Mouse (Mus musculus) midbrain, embryonic 11.5 days (tissue): ENCODE measurements around the gene Sox5. TPM values are rescaled to one million over a fixed set of nuclear protein-coding genes. Genes with fewer than 3 reads are reported as not detected.

ENCODE experiments used
- ATAC-seq: fragments of 200-750 bp; cut with Nextera tagmentation; 2 replicates; pipeline ENCODE4 v1.8.0; 2017; ENCODE audit warnings: moderate TSS enrichment, moderate library complexity; ENCODE audit not compliant: low FRiP score
- DNase-seq: peaks from one replicate; pipeline ENCODE4 v3.0.0; 2015; ENCODE audit warnings: low spot score; ENCODE audit errors: missing footprints
- H3K27ac ChIP-seq: fragments of 300-500 bp; sonication (generic); 2 replicates; pipeline ENCODE4 v1.5.1; 2014; ENCODE audit warnings: low read depth, low read length
- H3K27me3 ChIP-seq: fragments of 300-500 bp; sonication (generic); 2 replicates; pipeline ENCODE4 v1.6.1; 2014; ENCODE audit warnings: mild to moderate bottlenecking, low read length, moderate library complexity, mixed read lengths; ENCODE audit not compliant: control insufficient read depth, insufficient read depth
- H3K36me3 ChIP-seq: fragments of 300-500 bp; sonication (generic); 2 replicates; pipeline ENCODE4 v1.6.1; 2014; ENCODE audit warnings: mild to moderate bottlenecking, low read length, moderate library complexity, mixed read lengths; ENCODE audit not compliant: control insufficient read depth, insufficient read depth
- H3K4me1 ChIP-seq: fragments of 300-500 bp; sonication (generic); 2 replicates; pipeline ENCODE4 v1.6.1; 2014; ENCODE audit warnings: low read length; ENCODE audit not compliant: control insufficient read depth, insufficient read depth
- H3K4me2 ChIP-seq: fragments of 300-500 bp; sonication (generic); 2 replicates; pipeline ENCODE4 v1.6.1; 2014; ENCODE audit warnings: mild to moderate bottlenecking, moderate library complexity
- H3K4me3 ChIP-seq: fragments of 300-500 bp; sonication (generic); 2 replicates; pipeline ENCODE4 v1.5.1; 2014; ENCODE audit warnings: low read depth, low read length
- H3K9ac ChIP-seq: fragments of 300-500 bp; sonication (generic); 2 replicates; pipeline ENCODE4 v1.6.1; 2014; ENCODE audit warnings: low read length
- H3K9me3 ChIP-seq: fragments of 300-500 bp; sonication (generic); 2 replicates; pipeline ENCODE4 v1.6.1; 2016; ENCODE audit warnings: low read length; ENCODE audit not compliant: control insufficient read depth
- WGBS: fragments of 180-500 bp; shearing (Covaris S2); extraction: QIAGEN DNeasy Blood & Tissue Kit; methylation state at CpG from one replicate; pipeline ENCODE4 v1.1.7; 2014; 5-methylcytosine and 5-hydroxymethylcytosine counted together
- polyA plus RNA-seq: library from polyadenylated mRNA; unstranded; fragments of >200 nt; fragmentation: Nextera tagmentation; extraction: Ambion mirVana; gene quantifications from 2 replicates; pipeline ENCODE4 v1.2.1, GENCODE M21; 2014

The Sox5 gene
- polyA plus RNA-seq, 1 experiment from 2014 or later: 23.0 TPM

DNA sequence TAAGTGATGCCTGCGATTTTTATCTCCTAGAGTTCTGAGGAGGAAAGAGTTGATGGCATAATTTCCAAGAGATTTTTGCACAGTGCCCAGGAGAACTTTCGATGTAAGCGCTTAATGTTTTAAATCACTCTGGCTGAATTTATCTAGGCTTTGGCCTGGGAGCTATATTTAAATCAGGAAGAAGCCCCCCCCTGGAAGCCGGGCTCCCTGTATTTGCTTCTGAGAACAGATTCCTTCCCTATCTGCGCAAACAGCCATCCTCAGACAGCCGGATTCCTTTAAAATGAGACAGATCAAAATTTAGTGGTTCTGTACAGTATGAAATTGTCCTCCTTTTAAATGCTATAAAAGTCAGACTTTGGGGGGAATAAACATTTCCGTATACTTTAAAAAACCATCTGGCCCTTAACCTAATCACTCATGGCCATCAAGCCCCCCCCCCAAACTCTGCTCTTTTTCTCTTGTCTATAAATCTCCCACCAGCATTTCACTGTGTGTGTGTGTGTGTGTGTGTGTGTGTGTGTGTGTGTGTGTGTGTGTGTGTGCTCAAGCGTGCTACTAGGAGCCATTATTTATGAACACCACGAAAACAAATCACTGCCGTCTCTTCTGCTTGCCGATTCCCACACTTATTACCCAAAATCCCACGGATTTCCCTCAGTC lies 1.7 kb downstream of the Sox5 start:
- DNase-seq (peak; percentile 86), ATAC-seq (no peak)
- Histone ChIP-seq H3K9me3 (no peaks in the 10 kb centered on the region), H3K4me3 (no peak overlapping the region), H3K4me2 (no peak overlapping the region), H3K27me3 (peaks cover 7% of the 10 kb centered on the region; the same call in 1 of the 2 replicates), H3K9ac (no peak overlapping the region), H3K27ac (no peak overlapping the region), H3K4me1 (no peaks in the 10 kb centered on the region), H3K36me3 (no peaks in the 10 kb centered on the region)
- 67% methylated on average over 12 of the region's 12 CpGs for WGBS

DNA sequence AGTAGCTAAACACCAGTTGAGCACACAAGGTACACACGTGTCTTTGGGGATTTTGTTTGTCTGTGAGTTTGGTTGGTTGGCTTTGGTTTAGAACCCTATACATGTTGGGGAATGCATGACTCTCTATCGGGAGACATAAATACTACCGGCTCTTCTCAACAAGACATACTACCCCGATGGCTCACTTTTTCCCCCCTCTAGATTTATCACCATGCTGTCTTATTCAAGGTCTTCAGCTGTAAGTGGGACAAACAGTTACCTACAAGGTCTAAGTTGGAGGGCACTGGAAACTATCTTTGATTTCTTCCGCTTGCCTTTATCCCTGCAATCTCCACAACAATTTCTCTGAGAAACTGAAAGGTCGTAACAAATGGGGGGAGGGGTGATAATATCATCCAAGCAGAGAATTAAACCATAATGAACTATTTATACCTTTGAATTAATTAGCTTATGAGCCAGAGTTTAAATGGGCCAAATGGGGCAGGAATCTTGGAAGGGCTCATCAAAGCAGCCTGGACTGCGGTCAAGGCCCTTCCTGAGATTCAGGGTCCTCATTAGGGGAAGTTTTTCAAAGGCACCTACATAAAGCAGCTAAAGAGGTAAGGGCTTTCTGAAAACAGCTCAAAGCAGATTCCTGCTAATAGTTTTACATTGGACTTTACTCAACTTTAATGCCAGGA lies 4.3 kb downstream of the Sox5 start:
- Histone ChIP-seq H3K27me3 (no peaks in the 10 kb centered on the region), H3K4me2 (no peak overlapping the region), H3K9ac (no peak overlapping the region), H3K4me1 (no peaks in the 10 kb centered on the region), H3K9me3 (no peaks in the 10 kb centered on the region), H3K27ac (no peak overlapping the region), H3K36me3 (no peaks in the 10 kb centered on the region), H3K4me3 (no peak overlapping the region)
- ATAC-seq (no peak), DNase-seq (no peak)
- 94% methylated on average over 7 of the region's 7 CpGs for WGBS

DNA sequence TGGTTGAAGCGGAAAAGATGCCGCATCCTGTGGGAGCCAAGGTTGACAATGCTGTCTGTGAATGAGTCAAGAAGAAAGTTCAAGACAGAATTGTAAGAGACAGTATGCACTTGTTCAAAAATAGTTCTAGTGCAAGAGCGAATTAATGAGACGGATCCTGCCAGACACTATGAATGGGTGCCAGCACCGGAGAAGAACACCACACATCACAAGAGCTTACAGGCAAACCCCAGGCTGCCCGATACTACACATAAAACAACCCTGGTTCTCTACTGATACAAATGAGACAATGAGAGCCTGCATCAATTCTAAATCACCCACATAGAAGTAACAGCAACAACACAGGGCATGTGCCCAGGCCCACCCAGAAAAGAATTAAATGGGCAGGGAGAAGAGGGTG lies 8.0 kb downstream of the Sox5 start:
- H3K9me3 ChIP-seq: no peaks in the 10 kb centered on the region
- no peak overlapping the region for H3K4me3 ChIP-seq
- H3K4me2 ChIP-seq: no peak overlapping the region
- H3K27me3 ChIP-seq: no peaks in the 10 kb centered on the region
- no peak overlapping the region for H3K27ac ChIP-seq
- WGBS: 92% methylated on average over 6 of the region's 6 CpGs
- ATAC-seq: no peak
- H3K9ac ChIP-seq: no peak overlapping the region
- no peak for DNase-seq
- H3K36me3 ChIP-seq: no peaks in the 10 kb centered on the region
- H3K4me1 ChIP-seq: 0 out of 2 replicates have a peak, but pooled peaks cover 6% of the 10 kb centered on the region

DNA sequence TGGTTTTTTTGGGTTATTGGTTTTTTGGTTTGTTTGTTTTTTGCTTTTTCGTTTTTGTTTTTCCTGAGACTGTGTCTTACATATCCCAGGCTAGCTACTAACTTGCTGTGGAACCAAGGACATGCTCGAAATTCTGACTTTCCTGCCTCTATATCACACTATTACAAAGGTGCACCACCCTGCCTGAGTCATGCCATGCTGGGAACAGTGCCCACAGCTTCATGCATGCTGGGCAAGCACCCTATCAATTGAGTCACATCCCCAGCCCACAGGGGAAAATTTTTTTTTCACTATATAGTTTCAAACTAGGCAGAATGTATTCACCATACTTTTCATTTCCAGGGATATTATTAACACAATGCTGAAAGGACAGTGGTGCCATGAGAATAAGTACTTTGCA lies 8.8 kb downstream of the Sox5 start:
- Histone ChIP-seq H3K9me3 (no peaks in the 10 kb centered on the region), H3K4me2 (no peak overlapping the region), H3K4me3 (no peak overlapping the region), H3K4me1 (0 out of 2 replicates have a peak, but pooled peaks cover 6% of the 10 kb centered on the region), H3K36me3 (no peaks in the 10 kb centered on the region), H3K27ac (no peak overlapping the region), H3K27me3 (no peaks in the 10 kb centered on the region), H3K9ac (no peak overlapping the region)
- WGBS: 84% methylated on average over 2 of the region's 2 CpGs
- DNase-seq: no peak
- no peak for ATAC-seq

DNA sequence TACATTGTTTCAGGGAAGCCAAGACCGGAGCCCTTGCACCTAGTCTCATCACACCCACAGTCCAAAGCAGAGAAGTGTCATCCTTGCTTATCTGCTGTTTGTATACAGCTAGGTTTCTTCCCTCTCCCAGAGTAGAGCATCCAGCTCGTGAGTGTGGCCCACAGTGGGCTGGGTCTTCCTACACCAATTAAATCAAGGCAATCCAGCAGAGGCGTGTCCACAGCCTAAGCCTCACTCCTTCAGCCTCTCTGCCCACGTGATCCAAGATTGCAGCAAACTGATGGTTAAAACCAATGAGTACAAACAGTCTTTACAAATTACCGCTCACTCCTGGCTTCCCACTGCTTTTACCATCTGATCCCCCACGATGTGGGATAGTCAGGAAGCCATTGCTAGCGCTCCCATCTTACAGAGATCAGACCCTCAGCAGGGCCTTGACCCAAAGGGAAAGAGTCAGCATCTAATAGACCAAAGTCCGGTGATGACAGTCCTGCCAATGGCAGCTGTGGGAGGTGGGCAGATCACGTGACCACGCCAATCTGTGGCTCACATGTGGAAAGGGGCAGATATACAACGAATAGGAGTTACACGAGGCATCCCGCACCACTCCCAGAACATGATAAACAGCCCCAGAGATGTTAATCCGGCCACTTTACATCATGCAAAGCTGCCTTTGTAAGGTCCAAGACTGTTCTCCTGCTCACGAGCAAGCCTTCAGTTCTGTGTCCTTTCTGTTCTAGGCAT lies 9.4 kb downstream of the Sox5 start:
- Histone ChIP-seq H3K9me3 (no peaks in the 10 kb centered on the region), H3K36me3 (no peaks in the 10 kb centered on the region), H3K27ac (no peak overlapping the region), H3K4me2 (no peak overlapping the region), H3K4me1 (0 out of 2 replicates have a peak, but pooled peaks cover 6% of the 10 kb centered on the region), H3K9ac (no peak overlapping the region), H3K27me3 (no peaks in the 10 kb centered on the region), H3K4me3 (no peak overlapping the region)
- peak; percentile 77 for ATAC-seq
- no peak for DNase-seq
- WGBS: 63% methylated on average over 15 of the region's 15 CpGs

- ATAC-seq (no peak), DNase-seq (no peak)
- Histone ChIP-seq H3K9ac (no peak overlapping the region), H3K36me3 (no peaks in the 10 kb centered on the region), H3K4me3 (no peak overlapping the region), H3K9me3 (no peaks in the 10 kb centered on the region), H3K4me2 (no peak overlapping the region), H3K4me1 (0 out of 2 replicates have a peak, but pooled peaks cover 6% of the 10 kb centered on the region), H3K27me3 (no peaks in the 10 kb centered on the region), H3K27ac (no peak overlapping the region)
- WGBS: 81% methylated on average over 2 of the region's 2 CpGs
Measured at GRCm38 (mm10) chr6:144769060-144769459, 12.7 kb downstream of the Sox5 start.

GRCm38 (mm10) chr6:144761902-144762301 lies 19.9 kb downstream of the Sox5 start:
- ATAC-seq: no peak
- WGBS: 89% methylated on average over 12 of the region's 12 CpGs

DNA sequence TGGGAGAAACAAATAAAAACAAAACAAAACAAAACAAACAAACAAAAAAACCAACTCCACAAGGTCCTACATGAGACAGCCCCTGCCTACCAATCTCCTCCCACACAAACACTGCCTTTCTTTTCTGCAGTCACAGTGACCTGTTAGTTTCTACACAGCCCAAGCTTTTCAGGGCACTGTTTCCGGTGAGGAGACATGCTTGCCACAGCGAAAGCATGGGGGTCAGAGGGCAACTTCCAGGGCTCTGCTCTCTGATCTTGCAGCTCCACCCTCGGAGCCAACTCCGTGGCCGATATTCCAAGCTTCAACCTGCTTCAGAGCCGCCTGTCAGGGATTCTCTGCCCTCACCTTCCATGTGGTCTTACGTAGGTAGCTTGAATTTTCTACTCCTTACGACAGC lies 22.6 kb downstream of the Sox5 start:
- no peaks in the 10 kb centered on the region for H3K9me3 ChIP-seq
- H3K27ac ChIP-seq: no peak overlapping the region
- 30% methylated on average over 8 of the region's 8 CpGs for WGBS
- H3K4me1 ChIP-seq: peaks cover 4% of the 10 kb centered on the region; the same call in 1 of the 2 replicates
- H3K27me3 ChIP-seq: no peaks in the 10 kb centered on the region
- ATAC-seq (no peak), DNase-seq (no peak)
- H3K36me3 ChIP-seq: no peaks in the 10 kb centered on the region
- H3K4me3 ChIP-seq: no peak overlapping the region
- H3K9ac ChIP-seq: no peak overlapping the region
- no peak overlapping the region for H3K4me2 ChIP-seq

More at GRCm38 (mm10) chr6:144761902-144762301, 19.9 kb downstream of the Sox5 start:
- H3K9me3 ChIP-seq: no peaks in the 10 kb centered on the region
- H3K36me3 ChIP-seq: no peaks in the 10 kb centered on the region
- 0 out of 2 replicates have a peak, but pooled peaks cover 4% of the 10 kb centered on the region for H3K4me1 ChIP-seq
- no peaks in the 10 kb centered on the region for H3K27me3 ChIP-seq
- H3K27ac ChIP-seq: no peak overlapping the region
- no peak overlapping the region for H3K4me2 ChIP-seq
- H3K4me3 ChIP-seq: no peak overlapping the region
- no peak overlapping the region for H3K9ac ChIP-seq
- DNase-seq: no peak

DNA sequence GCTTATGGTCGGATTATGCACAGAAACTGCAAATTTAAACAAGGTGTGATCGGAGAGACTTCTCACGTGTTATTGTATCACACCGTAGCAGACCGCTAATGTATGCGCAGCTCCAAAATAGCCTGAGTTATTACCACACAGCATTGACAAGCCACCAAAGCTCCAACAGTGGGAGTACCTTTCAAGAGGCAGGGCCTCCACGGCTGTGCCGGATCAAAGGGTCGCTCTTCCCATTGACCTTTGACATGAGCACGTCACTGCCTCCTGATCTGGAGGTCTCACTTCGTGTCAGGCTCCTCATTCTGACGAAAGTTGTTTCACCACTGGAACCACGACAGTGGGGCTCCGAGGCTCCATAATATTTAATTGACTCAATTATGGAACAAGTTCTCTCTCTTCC lies 24.4 kb downstream of the Sox5 start:
- ATAC-seq: 0 out of 2 replicates have a peak, but pooled peaks have one; percentile 22

More for the DNA sequence above, 24.4 kb downstream of the Sox5 start:
- Histone ChIP-seq H3K4me2 (no peak overlapping the region), H3K4me1 (peaks cover 7% of the 10 kb centered on the region; the same call in 1 of the 2 replicates), H3K4me3 (no peak overlapping the region), H3K9me3 (no peaks in the 10 kb centered on the region), H3K27ac (no peak overlapping the region), H3K9ac (no peak overlapping the region), H3K27me3 (no peaks in the 10 kb centered on the region), H3K36me3 (no peaks in the 10 kb centered on the region)
- 44% methylated on average over 14 of the region's 14 CpGs for WGBS
- no peak for DNase-seq
